Mouse (Mus musculus) kidney, adult 2 months (tissue): Measurements from ENCODE around the gene Olfr1183. TPM values are rescaled to one million over a fixed set of nuclear protein-coding genes. Genes with fewer than 3 reads are reported as not detected.
"Not testable (repeated sequence)": the region's sequence is repeated elsewhere in the genome, so short reads cannot be mapped to it uniquely, and the experiment has no call there.

ENCODE experiments used
- DNase-seq: peaks from one replicate; pipeline ENCODE4 v3.0.0; 2021
- H3K27ac ChIP-seq: fragments of 200-500 bp; 2 replicates; pipeline ENCODE4 v1.5.1; 2012; ENCODE audit warnings: low read depth, low read length, control low read depth, inconsistent platforms; ENCODE audit not compliant: insufficient read depth
- H3K27me3 ChIP-seq: fragments of 200-500 bp; replicated peaks from 2 replicates; pipeline ENCODE4 v1.6.1; 2012; ENCODE audit warnings: mild to moderate bottlenecking, moderate library complexity, low read length, inconsistent platforms; ENCODE audit not compliant: control insufficient read depth, insufficient read depth
- H3K36me3 ChIP-seq: fragments of 200-500 bp; 2 replicates; pipeline ENCODE4 v1.6.1; 2012; ENCODE audit warnings: mild to moderate bottlenecking, moderate library complexity, low read length, inconsistent platforms; ENCODE audit not compliant: control insufficient read depth, insufficient read depth
- H3K4me1 ChIP-seq: fragments of 200-500 bp; 2 replicates; pipeline ENCODE4 v1.6.1; 2011; ENCODE audit warnings: low read length; ENCODE audit not compliant: control insufficient read depth, insufficient read depth
- H3K4me3 ChIP-seq: fragments of 200-500 bp; 2 replicates; pipeline ENCODE4 v1.5.1; 2011; ENCODE audit warnings: mild to moderate bottlenecking, low read depth, low read length, control low read depth; ENCODE audit not compliant: insufficient read depth
- CTCF ChIP-seq: fragments of 200-500 bp; conservative IDR thresholded peaks from 2 replicates; pipeline ENCODE4 v1.5.1; 2011; ENCODE audit warnings: low read depth, mild to moderate bottlenecking, control low read depth, low read length, moderate library complexity, mixed read lengths; ENCODE audit not compliant: insufficient read depth, insufficient read length
- POLR2A ChIP-seq: fragments of 200-500 bp; IDR thresholded peaks from one replicate; pipeline ENCODE4 v1.6.1; 2011; ENCODE audit warnings: low read depth, low read length, control low read depth
- WGBS: fragments of 180-500 bp; shearing (Covaris S2); methylation state at CpG from one replicate; pipeline ENCODE4 v1.1.7; 2018; 5-methylcytosine and 5-hydroxymethylcytosine counted together
- polyA plus RNA-seq: library from polyadenylated mRNA; depleted of rRNA; stranded (reverse); fragments of >200 nt; gene quantifications from 2 replicates; pipeline ENCODE4 v1.2.3, GENCODE M21; 2012; rRNA removed

Olfr1183 gene
- polyA plus RNA-seq = not detected in 2 replicates

DNA sequence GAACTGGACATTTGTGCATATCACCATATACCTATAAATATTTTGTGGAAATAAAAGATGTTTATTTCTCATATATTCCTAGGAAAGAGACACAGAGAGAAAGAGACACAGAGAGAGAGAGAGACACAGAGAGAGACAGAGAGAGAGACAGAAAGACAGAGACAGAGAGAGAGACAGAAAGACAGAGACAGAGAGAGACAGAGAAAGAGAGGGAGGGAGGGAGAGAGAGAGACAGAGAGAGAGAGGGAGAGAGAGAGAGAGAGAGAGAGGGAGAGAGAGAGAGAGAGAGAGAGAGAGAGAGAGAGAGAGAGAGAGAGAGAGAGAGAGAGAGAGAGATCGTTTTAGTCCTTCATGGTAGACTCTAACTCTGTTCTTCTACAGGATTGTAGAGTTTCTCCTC lies at the start of gene Olfr1183:
Olfr1183 (plus strand) TSS at position 301 of the 400 bp plus-strand sequence.
- DNase-seq, H3K4me1 ChIP-seq, H3K27me3 ChIP-seq, H3K27ac ChIP-seq, H3K36me3 ChIP-seq, H3K4me3 ChIP-seq: not testable (repeated sequence)
- WGBS = 93% methylated on average over 1 of the region's 1 CpGs

DNA sequence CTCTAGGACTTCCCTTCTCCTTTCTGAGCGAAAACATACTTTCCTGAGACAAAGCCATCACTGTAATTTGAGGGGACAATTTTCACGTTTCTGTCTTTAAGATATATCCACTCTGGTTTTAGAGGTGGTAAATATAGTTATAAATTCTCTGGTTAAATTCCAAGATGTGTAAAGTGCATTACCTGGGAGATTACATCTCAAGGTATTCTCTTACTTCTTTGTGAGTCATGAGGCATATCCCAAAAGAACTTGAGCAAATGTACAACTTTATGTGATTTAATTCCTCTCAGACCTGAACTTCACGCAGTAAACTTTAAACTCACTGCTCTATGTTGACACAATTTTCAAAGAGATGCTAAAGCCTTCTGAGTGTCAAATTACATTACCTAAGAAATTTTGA lies 48.3 kb upstream of the Olfr1183 start, which contains the start of gene Olfr1179:
Olfr1179 (minus strand) TSS at position 101 of the 400 bp plus-strand sequence.
- Histone ChIP-seq H3K36me3 (no peaks in the 10 kb centered on the region), H3K4me3 (no peak within 1 kb of the TSS), H3K27me3 (no peaks in the 10 kb centered on the region), H3K4me1 (no peaks in the 10 kb centered on the region), H3K27ac (no peak within 1 kb of the TSS)
- no peak for DNase-seq
- WGBS = 72% methylated on average over 3 of the region's 3 CpGs
- TF ChIP-seq CTCF (no peak), POLR2A (no peak)

DNA sequence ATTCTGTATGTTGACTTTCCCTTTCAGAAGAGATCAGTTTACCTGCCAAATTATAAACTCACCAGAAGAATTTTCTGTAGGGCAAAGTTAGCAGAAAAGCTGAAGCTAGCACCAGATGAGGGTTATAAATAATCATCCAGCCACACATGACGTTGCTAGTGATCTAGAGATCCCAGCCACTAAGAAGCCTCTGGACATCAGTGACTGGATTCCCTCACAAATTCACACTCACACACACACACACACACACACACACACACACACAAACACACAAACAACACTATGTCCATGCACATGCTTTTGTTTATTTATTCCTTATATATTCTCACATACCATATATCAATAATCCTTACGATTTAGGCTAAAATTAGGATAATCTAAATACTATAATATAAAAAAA lies 35.6 kb upstream of the Olfr1183 start, which contains the start of gene Olfr1180:
Olfr1180 (minus strand) TSS at position 101 of the 400 bp plus-strand sequence.
- no peaks in the 10 kb centered on the region for H3K4me1 ChIP-seq
- TF ChIP-seq CTCF (no peak), POLR2A (no peak)
- H3K4me3 ChIP-seq = no peak within 1 kb of the TSS
- DNase-seq = no peak
- no peaks in the 10 kb centered on the region for H3K36me3 ChIP-seq
- no peaks in the 10 kb centered on the region for H3K27me3 ChIP-seq
- WGBS = 53% methylated on average over 2 of the region's 2 CpGs
- H3K27ac ChIP-seq = no peak within 1 kb of the TSS

DNA sequence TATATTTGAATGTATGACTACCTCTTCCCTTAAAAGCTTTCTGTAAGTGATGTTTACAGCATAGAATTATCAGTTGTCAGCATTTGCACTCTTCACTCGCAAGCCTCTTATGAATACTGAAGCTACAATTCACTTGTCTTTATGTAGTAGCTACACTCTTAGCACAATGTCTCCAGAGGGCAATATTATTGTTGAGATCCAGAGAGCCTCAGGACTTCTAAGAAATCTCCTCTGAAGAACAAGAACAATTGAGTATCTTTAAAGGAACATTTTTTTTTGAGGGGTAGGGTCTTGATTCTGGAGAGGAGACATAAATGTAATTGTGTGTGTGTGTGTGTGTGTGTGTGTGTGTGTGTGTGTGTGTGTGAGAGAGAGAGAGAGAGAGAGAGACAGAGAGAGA lies 28.6 kb upstream of the Olfr1183 start, which contains the start of gene Olfr1181:
Olfr1181 (minus strand) TSS at position 101 of the 400 bp plus-strand sequence.
- 84% methylated on average over 1 of the region's 1 CpGs for WGBS
- no peaks in the 10 kb centered on the region for H3K4me1 ChIP-seq
- no peak for TF ChIP-seq POLR2A
- no peak for TF ChIP-seq CTCF
- no peak within 1 kb of the TSS for H3K27ac ChIP-seq
- H3K4me3 ChIP-seq = no peak within 1 kb of the TSS
- H3K27me3 ChIP-seq = no peaks in the 10 kb centered on the region
- DNase-seq = no peak
- no peaks in the 10 kb centered on the region for H3K36me3 ChIP-seq

DNA sequence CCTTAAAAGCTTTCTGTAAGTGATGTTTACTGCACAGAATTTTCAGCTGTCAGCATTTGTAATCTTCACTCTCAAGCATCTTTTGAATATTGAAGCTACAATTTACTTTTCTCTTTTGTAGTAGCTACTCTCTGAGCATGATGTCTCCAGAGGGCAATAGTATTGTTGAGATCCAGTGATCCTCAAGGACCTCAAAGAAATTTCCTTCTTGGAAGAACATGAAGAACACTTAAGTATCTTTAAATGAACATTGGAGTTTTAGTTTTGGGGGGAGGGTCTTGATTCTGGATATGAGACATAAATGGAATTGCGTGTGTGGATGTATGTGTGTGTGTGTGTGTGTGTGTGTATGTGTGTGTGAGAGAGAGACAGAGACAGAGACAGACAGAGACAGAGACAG lies 5.6 kb upstream of the Olfr1183 start, which contains the start of gene Gm13757:
Gm13757 (minus strand) TSS at position 101 of the 400 bp plus-strand sequence.
- TF ChIP-seq POLR2A = no peak
- TF ChIP-seq CTCF = no peak
- no peak within 1 kb of the TSS for H3K27ac ChIP-seq
- 80% methylated on average over 1 of the region's 1 CpGs for WGBS
- H3K27me3 ChIP-seq = no peaks in the 10 kb centered on the region
- no peaks in the 10 kb centered on the region for H3K36me3 ChIP-seq
- no peak within 1 kb of the TSS for H3K4me3 ChIP-seq
- H3K4me1 ChIP-seq = no peaks in the 10 kb centered on the region
- no peak for DNase-seq

DNA sequence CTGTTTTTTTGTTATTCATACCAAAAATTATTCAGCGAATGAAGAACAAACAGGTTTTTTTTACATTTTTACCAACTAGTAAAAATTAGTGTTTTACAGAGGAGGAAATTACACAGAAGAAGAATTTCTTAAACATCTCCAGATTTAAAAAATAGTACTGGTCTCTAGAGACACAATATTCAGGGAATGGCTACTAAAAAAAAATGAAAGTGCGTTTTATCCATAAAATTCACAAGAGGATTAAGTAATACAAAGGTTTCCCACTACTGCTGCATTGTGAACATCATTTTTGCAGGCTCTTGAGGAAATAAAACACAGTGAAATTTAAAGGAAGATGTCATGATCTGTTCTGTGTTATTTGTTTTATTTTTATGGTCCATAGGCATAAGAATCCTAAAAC lies 28.6 kb downstream of the Olfr1183 start, which contains the start of gene Olfr1184:
Olfr1184 (plus strand) TSS at position 301 of the 400 bp plus-strand sequence.
- WGBS = 85% methylated on average over 2 of the region's 2 CpGs
- TF ChIP-seq CTCF = no peak
- TF ChIP-seq POLR2A = no peak
- DNase-seq = no peak
- Histone ChIP-seq H3K36me3 (no peaks in the 10 kb centered on the region), H3K27me3 (no peaks in the 10 kb centered on the region), H3K27ac (no peak within 1 kb of the TSS), H3K4me3 (no peak within 1 kb of the TSS), H3K4me1 (no peaks in the 10 kb centered on the region)

DNA sequence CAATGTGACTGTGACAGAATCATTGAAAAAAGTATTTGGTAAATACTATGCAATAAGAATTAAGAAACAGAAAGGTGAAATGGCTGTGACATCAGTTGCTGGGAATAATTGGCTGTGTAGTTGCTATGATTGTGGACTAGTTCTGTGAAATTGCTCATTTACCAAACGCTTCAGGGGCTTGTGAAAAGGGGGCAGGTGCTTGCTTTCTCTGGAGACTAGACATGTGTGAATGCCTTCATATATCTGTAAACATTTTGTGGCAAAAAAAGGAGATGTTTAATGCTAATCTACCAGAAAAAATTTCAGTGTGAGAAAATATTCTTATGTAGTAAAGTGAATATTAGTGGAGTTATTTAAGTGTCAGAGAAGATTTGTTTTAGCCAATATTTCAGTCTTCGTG lies 38.4 kb downstream of the Olfr1183 start, which contains the start of gene Olfr1185-ps1:
Olfr1185-ps1 (plus strand) TSS at position 301 of the 400 bp plus-strand sequence.
- H3K4me1 ChIP-seq = no peaks in the 10 kb centered on the region
- H3K27ac ChIP-seq = no peak within 1 kb of the TSS
- TF ChIP-seq POLR2A (no peak), CTCF (no peak)
- H3K36me3 ChIP-seq = no peaks in the 10 kb centered on the region
- DNase-seq = no peak
- H3K27me3 ChIP-seq = no peaks in the 10 kb centered on the region
- 66% methylated on average over 2 of the region's 2 CpGs for WGBS
- no peak within 1 kb of the TSS for H3K4me3 ChIP-seq
